Mouse (Mus musculus) cerebellum, postnatal 25 days (tissue): ENCODE measurements at regions not wholly inside any gene's neighbourhood (a gene's known extent, or its start where the extent isn't known, plus 50 kb on each side); places are given as distances from the start of the nearest gene placed in this dataset.

ENCODE experiments used
- DNase-seq, 2 experiments: peaks; one replicate each; pipeline ENCODE4 v3.0.0; 2021; ENCODE audit warnings: mixed read lengths in 2 of 2

GRCm38 (mm10) chr19:59395739-59396138 lies 50.2 kb upstream of the Pdzd8 start:
- no peak for DNase-seq

- DNase-seq = peak in 1 of 2 experiments; percentile 61
Observed at GRCm38 (mm10) chr19:59396506-59396905, 50.9 kb upstream of the Pdzd8 start.

DNA sequence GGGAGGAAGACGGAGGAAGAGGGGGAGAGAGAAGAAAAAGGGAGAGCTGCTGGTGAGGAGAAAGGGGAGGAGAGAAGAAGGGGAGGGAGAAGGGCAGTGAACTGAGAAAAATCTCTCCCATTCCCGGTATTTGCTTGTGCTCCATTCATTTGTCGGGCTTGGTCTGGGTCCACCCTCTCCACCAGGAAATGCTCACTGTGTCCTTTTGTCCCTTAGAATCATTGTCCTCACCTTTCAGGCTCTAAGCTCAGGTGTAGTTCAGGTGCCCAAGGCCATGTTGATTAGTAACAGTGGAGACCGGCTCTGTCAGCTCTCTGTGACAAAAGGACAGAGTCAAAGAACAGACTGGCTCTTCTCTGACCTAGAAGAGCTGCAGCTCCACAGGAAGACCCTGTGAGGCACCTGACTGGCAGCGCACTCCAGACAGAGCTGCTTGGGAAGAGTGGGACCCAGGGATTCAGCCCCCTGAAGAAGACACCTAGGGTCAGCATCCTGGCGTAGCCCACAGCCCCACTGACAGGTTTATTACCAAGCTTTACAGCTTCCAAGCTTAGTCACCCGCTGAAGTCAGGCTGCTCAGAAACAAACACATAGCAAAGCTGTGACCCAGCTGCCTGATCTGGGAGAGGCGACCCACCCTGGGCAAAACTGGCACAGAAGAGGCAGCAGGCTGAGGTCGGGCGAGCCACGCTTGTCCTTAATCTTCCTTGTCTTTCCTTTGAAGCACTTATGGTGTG lies 54.4 kb upstream of the Pdzd8 start:
- no peak for DNase-seq

- DNase-seq = no peak
Observed at GRCm38 (mm10) chr19:59401304-59401703, 55.7 kb upstream of the Pdzd8 start.

- DNase-seq = no peak
Observed at GRCm38 (mm10) chr19:59402097-59402496, 56.1 kb upstream of the Emx2 start.

DNA sequence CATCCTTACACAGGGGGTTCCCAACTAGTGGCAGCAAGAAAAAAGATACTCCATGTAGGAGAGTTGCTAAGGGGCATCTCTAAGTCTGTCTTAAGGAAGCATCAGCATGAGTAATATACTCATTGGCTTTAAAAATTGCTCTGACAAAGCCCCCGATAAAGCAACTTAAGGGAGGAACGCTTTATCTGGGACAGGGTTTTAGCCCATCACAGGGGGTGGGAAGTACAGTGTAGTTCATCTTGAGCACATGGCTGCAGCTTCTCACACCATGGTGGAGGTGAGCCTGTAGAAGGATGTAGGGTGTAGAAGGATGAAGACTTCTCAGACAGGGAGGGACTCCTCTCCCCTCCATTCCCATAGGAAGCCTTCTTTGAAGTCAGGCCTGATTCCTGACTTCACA lies 54.1 kb upstream of the Emx2 start:
- no peak for DNase-seq

- no peak for DNase-seq
Observed at GRCm38 (mm10) chr19:59404766-59405165, 53.4 kb upstream of the Emx2 start.

DNA sequence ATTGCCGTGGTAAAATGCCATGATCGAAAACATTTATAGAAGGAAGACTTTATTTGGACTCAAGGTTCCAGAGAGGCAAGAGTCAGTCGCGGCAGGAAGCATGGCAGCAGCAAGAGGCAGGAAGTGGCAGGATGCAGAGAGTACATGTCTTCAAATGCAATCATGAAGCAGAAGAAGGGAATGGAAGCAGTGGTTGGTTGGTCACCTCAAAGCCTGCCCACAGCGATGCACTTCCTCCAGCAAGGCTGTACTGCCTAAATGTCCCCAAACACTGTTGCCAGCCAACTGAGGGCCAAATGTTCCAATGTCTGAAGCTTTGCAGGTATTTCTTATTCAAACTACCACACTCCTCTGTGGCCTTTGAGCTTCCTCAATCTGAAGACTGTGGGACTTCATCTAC lies 52.6 kb upstream of the Emx2 start:
- DNase-seq = no peak

GRCm38 (mm10) chr19:59408094-59408493 lies 50.1 kb upstream of the Emx2 start:
- peak; percentile 27 to 49 for DNase-seq
